Mouse (Mus musculus) liver, adult (tissue): ENCODE results near the gene Sppl3.

ENCODE experiments used
- GATA4 ChIP-seq: IDR thresholded peaks from 2 replicates; pipeline ENCODE4 v1.6.1; 2014; ENCODE audit warnings: mild to moderate bottlenecking, low read length; ENCODE audit not compliant: insufficient replicate concordance

Sppl3 gene

GRCm38 (mm10) chr5:114979250-114980121 lies 31.5 kb upstream of the Sppl3 start:
- no peak for TF ChIP-seq GATA4

GRCm38 (mm10) chr5:114980122-114980748 lies 30.7 kb upstream of the Sppl3 start:
- no peak for TF ChIP-seq GATA4

- TF ChIP-seq GATA4 = no peak
These were observed 28.9 kb upstream of the Sppl3 start for GRCm38 (mm10) chr5:114982001-114982400.

- TF ChIP-seq GATA4 = no peak
These were observed 25.9 kb upstream of the Sppl3 start for GRCm38 (mm10) chr5:114985074-114985473.

GRCm38 (mm10) chr5:114996447-114996846 lies 14.5 kb upstream of the Sppl3 start:
- no peak for TF ChIP-seq GATA4

GRCm38 (mm10) chr5:114997327-114997726 lies 13.6 kb upstream of the Sppl3 start:
- TF ChIP-seq GATA4 = no peak

- no peak for TF ChIP-seq GATA4
These were observed 10.4 kb upstream of the Sppl3 start for GRCm38 (mm10) chr5:115000503-115000902.

- TF ChIP-seq GATA4 = no peak
These were observed 9.5 kb upstream of the Sppl3 start for GRCm38 (mm10) chr5:115001464-115001863.

GRCm38 (mm10) chr5:115002781-115003180 lies 8.2 kb upstream of the Sppl3 start:
- no peak for TF ChIP-seq GATA4

- no peak for TF ChIP-seq GATA4
These were observed 7.6 kb upstream of the Sppl3 start for GRCm38 (mm10) chr5:115003224-115003873.

GRCm38 (mm10) chr5:115007768-115008167 lies 3.2 kb upstream of the Sppl3 start:
- no peak for TF ChIP-seq GATA4

GRCm38 (mm10) chr5:115008307-115008706 lies 2.6 kb upstream of the Sppl3 start:
- TF ChIP-seq GATA4 = no peak

GRCm38 (mm10) chr5:115009143-115009542 lies 1.8 kb upstream of the Sppl3 start:
- no peak for TF ChIP-seq GATA4

GRCm38 (mm10) chr5:115009961-115010360 lies 976 bp upstream of the Sppl3 start:
- no peak for TF ChIP-seq GATA4

- TF ChIP-seq GATA4 = no peak
These were observed 231 bp downstream of the Sppl3 start for GRCm38 (mm10) chr5:115011217-115011518.
